Mouse (Mus musculus) embryonic stem cell, embryonic (primary cell): ENCODE measurements around the gene Mgat2.
"Not testable (repeated sequence)": the region's sequence is repeated elsewhere in the genome, so short reads cannot be mapped to it uniquely, and the experiment has no call there.

ENCODE experiments used
- CTCF ChIA-PET, 4 experiments: fragments of 300-600 bp in 2 of 4; fragments of 350-600 bp in 2 of 4; sonication (Branson Sonifier 250); formaldehyde crosslinking; loops; one replicate each; lab custom pipeline; 2022; ENCODE audit warnings: inconsistent platforms in 2 of 4; lab: Charles Lee
- POLR2A ChIA-PET, 4 experiments: fragments of 300-600 bp in 2 of 4; fragments of 350-600 bp in 2 of 4; sonication (Branson Sonifier 250); formaldehyde crosslinking; loops; one replicate each; lab custom pipeline; 2022; ENCODE audit warnings: antibody characterized with exemption in 4 of 4, inconsistent platforms in 1 of 4; lab: Charles Lee

Mgat2 gene

DNA sequence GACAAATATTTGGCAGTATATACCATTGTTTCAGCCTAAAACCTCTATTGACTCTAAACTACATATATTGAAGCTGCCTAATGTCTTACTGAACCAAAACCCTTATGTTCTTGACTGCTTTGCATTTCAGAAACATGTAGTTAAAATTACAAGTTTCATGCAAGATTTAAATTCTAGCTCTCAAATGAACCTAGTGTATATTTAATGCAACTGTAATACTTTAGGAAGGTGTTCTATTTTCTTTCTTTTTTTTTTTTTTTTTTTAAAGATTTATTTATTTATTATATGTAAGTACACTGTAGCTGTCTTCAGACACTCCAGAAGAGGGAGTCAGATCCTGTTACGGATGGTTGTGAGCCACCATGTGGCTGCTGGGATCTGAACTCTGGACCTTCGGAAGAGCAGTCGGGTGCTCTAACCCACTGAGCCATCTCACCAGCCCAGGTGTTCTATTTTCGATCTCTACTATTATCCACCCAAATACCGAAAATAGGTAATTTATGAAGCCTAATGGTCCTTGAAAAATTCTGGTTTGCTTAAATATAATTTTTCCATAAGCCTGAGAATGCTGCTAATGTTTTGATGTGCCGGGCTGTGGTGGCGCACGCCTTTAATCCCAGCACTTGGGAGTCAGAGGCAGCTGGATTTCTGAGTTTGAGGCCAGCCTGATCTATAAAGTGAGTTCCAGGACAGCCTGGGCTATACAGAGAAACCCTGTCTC is 16.9 kb upstream of the Mgat2 start:
- POLR2A ChIA-PET: interaction anchor here in 2 of 4 experiments (1.2 to 7.8 kb wide), 8 partner anchors 10 to 195 kb away, joined by 3 to 96 read pairs (median 10); partner anchors contain the start of genes Rps29 (in 2 of the 2), Mgat2 (in 1 of the 2) and Rpl36al (in 1 of the 2)
- CTCF ChIA-PET: not testable (repeated sequence)

DNA sequence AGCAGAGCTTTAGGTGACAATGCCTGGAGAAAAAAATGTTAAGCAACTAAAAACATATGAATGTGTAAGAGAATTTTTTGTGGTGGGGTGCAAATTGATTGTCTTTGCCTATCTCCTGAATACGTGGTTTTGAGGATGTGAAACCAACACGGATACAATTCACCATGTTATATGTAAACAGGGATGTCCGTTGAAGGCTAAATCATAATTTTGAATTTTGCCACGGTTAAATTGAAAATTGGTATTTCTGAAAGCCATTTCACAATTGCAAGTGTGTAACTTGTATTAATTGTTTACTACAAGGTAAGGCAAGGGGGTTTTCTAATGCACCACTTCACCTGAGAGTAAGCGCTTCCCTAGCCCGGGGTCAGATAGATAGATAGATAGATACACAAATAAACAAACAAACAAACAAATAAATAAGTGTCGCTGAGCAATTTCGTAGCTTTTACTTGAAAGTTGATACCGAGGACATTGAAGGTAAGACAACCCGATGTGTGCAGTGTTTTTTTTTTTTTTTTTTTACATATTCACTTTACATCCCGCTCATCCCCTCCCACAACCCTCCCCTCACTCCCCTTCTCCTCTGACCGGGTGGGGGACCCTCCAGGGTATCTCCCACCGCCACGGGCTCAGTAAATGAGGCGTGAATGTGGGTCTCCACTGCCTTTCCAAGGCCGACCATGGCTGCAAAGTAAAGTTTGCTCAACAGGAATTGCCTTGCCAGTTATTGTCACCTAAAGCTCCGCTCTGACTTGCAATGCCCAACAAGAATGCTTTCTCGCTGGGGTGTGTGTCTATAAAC is 16.1 kb upstream of the Mgat2 start:
- CTCF ChIA-PET: interaction anchor here in 3 of 4 experiments (0.6 to 1.5 kb wide), 10 partner anchors 9 to 141 kb away, joined by 3 to 6 read pairs (median 3); partner anchors contain the start of gene Rps29 (in 1 of the 3)
- POLR2A ChIA-PET: interaction anchor here (0.6 to 7.8 kb wide), 38 partner anchors 8 to 1830 kb away, joined by 3 to 96 read pairs (median 4); partner anchors contain the start of genes Rps29 (in 4 of the 4), Mgat2 (in 3 of the 4), Rpl36al (in 3 of the 4) and Gm49383 (in 2 of the 4)

GRCm38 (mm10) chr12:69168461-69169106 is 15.4 kb upstream of the Mgat2 start, which contains the start of gene Lrr1:
Gene Lrr1, plus strand, starts transcription at chr12:69168814.
- ChIA-PET CTCF (interaction anchor here in 3 of 4 experiments (0.5 to 1.5 kb wide), 12 partner anchors 9 to 140 kb away, joined by 3 to 7 read pairs (median 3); partner anchors contain the start of gene Rps29 (in 1 of the 3)), POLR2A (interaction anchor here (0.6 to 7.8 kb wide), 40 partner anchors 8 to 1830 kb away, joined by 3 to 96 read pairs (median 4); partner anchors contain the start of genes Rps29 (in 4 of the 4), Mgat2 (in 3 of the 4), Rpl36al (in 3 of the 4) and Gm49383 (in 2 of the 4))

DNA sequence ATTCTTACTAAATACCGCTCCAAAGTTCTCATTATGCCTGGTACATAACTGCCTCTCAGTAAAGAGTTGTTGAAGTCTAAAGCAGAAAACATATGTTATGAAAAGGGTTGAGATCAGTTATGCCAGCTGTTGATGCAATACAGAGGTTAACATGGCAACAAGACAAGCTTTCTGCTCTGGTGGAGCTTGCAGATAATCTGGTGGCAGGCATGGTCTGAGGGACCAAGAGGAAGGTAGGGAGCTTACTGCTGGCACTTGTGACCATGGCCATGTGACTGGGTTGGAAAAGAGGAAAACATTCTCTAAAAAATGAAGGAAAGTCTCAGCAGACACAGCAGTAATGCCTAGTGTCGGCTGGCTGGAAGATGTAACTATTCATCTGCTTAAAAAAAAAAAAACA is 12.7 kb upstream of the Mgat2 start:
- CTCF ChIA-PET: interaction anchor here in 1 of 4 experiments (0.6 kb wide), 1 partner anchor 55 kb away, joined by 4 read pairs; no protein-coding TSS in a partner anchor
- POLR2A ChIA-PET: interaction anchor here in 3 of 4 experiments (0.6 to 7.8 kb wide), 10 partner anchors 8 to 165 kb away, joined by 3 to 96 read pairs (median 6); partner anchors contain the start of genes Rps29 (in 2 of the 3), Mgat2 (in 1 of the 3) and Rpl36al (in 1 of the 3)

- ChIA-PET POLR2A (interaction anchor here in 2 of 4 experiments (0.7 to 1.6 kb wide), 6 partner anchors 8 to 21 kb away, joined by 3 to 5 read pairs (median 4); partner anchors contain the start of genes Gm49383 (in 2 of the 2), Rps29 (in 2 of the 2), Mgat2 (in 1 of the 2) and Rpl36al (in 1 of the 2)), CTCF (no interaction called here)
Observed at GRCm38 (mm10) chr12:69175975-69176374, 8.0 kb upstream of the Mgat2 start.

- CTCF ChIA-PET: interaction anchor here in 1 of 4 experiments (0.8 kb wide), 1 partner anchor 10 kb away, joined by 3 read pairs; no protein-coding TSS in a partner anchor
- POLR2A ChIA-PET: interaction anchor here in 3 of 4 experiments (1.1 to 3.8 kb wide), 8 partner anchors 9 to 33 kb away, joined by 3 to 38 read pairs (median 4); partner anchors contain the start of genes Dnaaf2 (in 1 of the 3), Gm49383 (in 1 of the 3), Lrr1 (in 1 of the 3) and Rps29 (in 1 of the 3)
Observed at GRCm38 (mm10) chr12:69177526-69177925, 6.4 kb upstream of the Mgat2 start.

DNA sequence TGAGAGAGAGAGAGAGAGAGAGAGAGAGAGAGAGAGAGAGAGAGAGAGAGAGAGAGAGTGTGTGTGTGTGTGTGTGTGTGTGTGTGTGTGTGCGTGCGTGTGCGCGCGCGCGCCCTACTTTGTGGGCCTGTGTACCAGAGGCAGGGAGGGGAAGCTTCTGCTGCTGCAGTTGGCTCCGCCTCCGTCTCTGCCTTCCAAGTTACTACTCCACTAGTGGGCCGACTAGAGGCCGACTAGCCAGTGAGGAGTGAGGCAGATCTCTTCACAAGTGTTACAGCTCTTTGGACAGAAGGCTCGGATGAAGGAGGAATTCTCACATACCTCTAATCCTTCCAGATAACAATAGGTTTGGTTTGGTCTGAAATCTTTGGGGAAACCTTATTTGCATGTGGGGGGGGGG is 4.6 kb upstream of the Mgat2 start:
- ChIA-PET POLR2A (interaction anchor here (0.5 to 3.8 kb wide), 21 partner anchors 8 to 1712 kb away, joined by 3 to 38 read pairs (median 5); partner anchors contain the start of genes Lrr1 (in 3 of the 4), Rps29 (in 3 of the 4) and Gm49383 (in 1 of the 4)), CTCF (interaction anchor here in 3 of 4 experiments (0.6 to 0.8 kb wide), 6 partner anchors 9 to 572 kb away, joined by 5 to 24 read pairs (median 6); partner anchors contain the start of gene Lrr1 (in 1 of the 3))

- POLR2A ChIA-PET: interaction anchor here in 2 of 4 experiments (0.6 to 2.0 kb wide), 7 partner anchors 13 to 374 kb away, joined by 3 to 11 read pairs (median 3); partner anchors contain the start of genes Lrr1 (in 2 of the 2), Gm49383 (in 1 of the 2) and Rps29 (in 1 of the 2)
- CTCF ChIA-PET: interaction anchor here in 1 of 4 experiments (0.6 kb wide), 1 partner anchor 13 kb away, joined by 7 read pairs; no protein-coding TSS in a partner anchor
Observed at GRCm38 (mm10) chr12:69181800-69182199, 2.2 kb upstream of the Mgat2 start.

GRCm38 (mm10) chr12:69184342-69185295 is 662 bp downstream of the Mgat2 start:
- ChIA-PET CTCF (interaction anchor here in 1 of 4 experiments (0.6 to 2.1 kb wide), 4 partner anchors 11 to 44 kb away, joined by 3 to 6 read pairs (median 4); partner anchors contain the start of gene Gm49383), POLR2A (interaction anchor here in 3 of 4 experiments (0.6 to 3.4 kb wide), 30 partner anchors 8 to 540 kb away, joined by 3 to 33 read pairs (median 6); partner anchors contain the start of genes Gm49383 (in 3 of the 3), Lrr1 (in 3 of the 3), Dnaaf2 (in 2 of the 3) and Rps29 (in 2 of the 3))

DNA sequence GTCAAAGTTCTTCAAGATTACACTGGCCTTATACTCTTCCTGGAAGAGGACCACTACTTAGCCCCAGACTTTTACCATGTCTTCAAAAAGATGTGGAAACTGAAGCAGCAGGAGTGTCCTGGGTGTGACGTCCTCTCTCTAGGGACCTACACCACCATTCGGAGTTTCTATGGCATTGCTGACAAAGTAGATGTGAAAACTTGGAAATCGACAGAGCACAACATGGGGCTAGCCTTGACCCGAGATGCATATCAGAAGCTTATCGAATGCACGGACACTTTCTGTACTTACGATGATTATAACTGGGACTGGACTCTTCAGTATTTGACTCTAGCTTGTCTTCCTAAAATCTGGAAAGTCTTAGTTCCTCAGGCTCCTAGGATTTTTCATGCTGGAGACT is 1.4 kb downstream of the Mgat2 start:
- POLR2A ChIA-PET: interaction anchor here in 3 of 4 experiments (0.9 to 3.4 kb wide), 20 partner anchors 8 to 539 kb away, joined by 3 to 33 read pairs (median 12); partner anchors contain the start of genes Dnaaf2 (in 2 of the 3), Gm49383 (in 2 of the 3), Lrr1 (in 2 of the 3) and Rps29 (in 2 of the 3)
- CTCF ChIA-PET: interaction anchor here in 1 of 4 experiments (0.8 to 2.1 kb wide), 3 partner anchors 10 to 44 kb away, joined by 3 to 6 read pairs (median 3); partner anchors contain the start of gene Gm49383

DNA sequence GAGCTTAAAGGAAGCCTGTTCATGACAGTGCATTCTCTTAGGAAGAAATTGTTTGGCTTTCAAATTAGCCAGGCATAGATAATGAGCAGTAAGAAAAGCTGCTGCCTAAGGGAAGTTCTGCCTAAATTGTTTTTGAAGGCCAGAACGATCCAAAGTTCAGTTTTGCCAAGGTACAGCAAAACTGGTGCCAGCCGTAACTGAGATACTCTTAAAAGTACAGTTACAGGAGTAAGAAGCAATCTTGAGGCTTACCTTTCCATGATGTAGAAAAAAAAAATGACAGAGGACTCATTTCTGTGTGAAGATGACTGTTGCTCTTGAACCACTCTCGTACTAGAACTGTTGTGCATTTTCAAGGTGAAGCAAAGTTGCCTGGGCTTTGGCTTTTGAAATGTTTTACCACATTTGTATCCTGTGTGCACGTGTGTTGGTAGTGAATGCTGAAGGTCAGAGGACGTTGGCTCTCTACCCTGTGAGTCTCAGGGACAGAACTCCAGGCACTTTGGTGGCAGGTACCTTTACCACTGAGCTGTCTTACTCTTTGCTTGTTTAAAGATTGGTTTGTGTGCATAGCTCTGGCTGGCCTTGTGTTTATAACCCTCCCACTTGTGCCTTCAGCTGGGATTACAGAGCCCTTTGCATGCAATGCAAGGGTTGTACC is 3.0 kb downstream of the Mgat2 start:
- ChIA-PET POLR2A (interaction anchor here in 3 of 4 experiments (0.7 to 2.7 kb wide), 12 partner anchors 10 to 177 kb away, joined by 3 to 11 read pairs (median 4); partner anchors contain the start of genes Gm49383 (in 3 of the 3), Lrr1 (in 1 of the 3) and Rps29 (in 1 of the 3)), CTCF (no interaction called here)

GRCm38 (mm10) chr12:69190074-69190473 is 6.1 kb downstream of the Mgat2 start:
- CTCF ChIA-PET: no interaction called here
- POLR2A ChIA-PET: interaction anchor here in 1 of 4 experiments (1.1 kb wide), 1 partner anchor 22 kb away, joined by 3 read pairs; the partner anchor contains the start of gene Lrr1

- CTCF ChIA-PET: no interaction called here
- POLR2A ChIA-PET: no interaction called here
Observed at GRCm38 (mm10) chr12:69190522-69190921, 6.6 kb downstream of the Mgat2 start.

GRCm38 (mm10) chr12:69191396-69191795 is 7.4 kb downstream of the Mgat2 start:
- ChIA-PET CTCF (interaction anchor here in 1 of 4 experiments (0.6 to 0.7 kb wide), 2 partner anchors 60 to 328 kb away, joined by 3 to 5 read pairs; no protein-coding TSS in a partner anchor), POLR2A (interaction anchor here in 3 of 4 experiments (0.6 to 1.4 kb wide), 7 partner anchors 11 to 35 kb away, joined by 3 to 5 read pairs (median 4); partner anchors contain the start of genes Lrr1 (in 1 of the 3) and Rps29 (in 1 of the 3))
